In genomic region chr11:43559515-43560292, GRCm38 (mm10) we compare ENCODE assay signal across 11 mouse cellular contexts. TPM values are rescaled to one million over a fixed set of nuclear protein-coding genes. Genes with fewer than 3 reads are reported as not detected.
A peak's percentile ranks its signal among the peaks of the same experiment; 100 is the strongest.
DNase-seq lines count a peak whose midpoint lies in the region; ATAC-seq and TF ChIP-seq lines count a peak whose summit lies in the region.
"Had no signal": no experiment of that assay in that cellular context is flagged by ENCODE, and none has a peak within 500 bp of the region (broad histone marks: within the 10 kb centered on the region; RNA-seq: fewer than 3 reads in every experiment).

No protein-coding gene starts in this region.

- TF ChIP-seq EP300 in liver, postnatal 0 days (IDR thresholded peaks at IDR 0.05; ENCODE audit: low read depth): no peak

- DNase-seq in forebrain, embryonic 10.5 days (ENCODE audit: extremely low spot score, low spot score): no peak
- DNase-seq in forebrain, postnatal 0 days: no peak
- no peak for DNase-seq in neural tube, embryonic 11.5 days (ENCODE audit: low spot score)
- DNase-seq in neural tube, embryonic 10.5 days (ENCODE audit: extremely low spot score, low spot score): no peak
- DNase-seq in left cerebral cortex, adult 18-20 months (ENCODE audit: low spot score in 2 of 2): peak; percentile 37 to 49
- no peak for DNase-seq in ovary, postnatal 36 days (ENCODE audit: low spot score)
- DNase-seq in gastrocnemius, postnatal 25 days: no peak
- no peak for DNase-seq in liver, postnatal 0 days
- DNase-seq: cerebellum, adult 2 months had no signal

- peaks cover 91% of the 10 kb centered on the region for H3K36me3 ChIP-seq in forebrain, embryonic 10.5 days (replicated peaks)
- H3K36me3 ChIP-seq in forebrain, postnatal 0 days (ENCODE audit: insufficient read depth): no peaks in the 10 kb centered on the region; the same call in 1 of the 2 replicates
- H3K36me3 ChIP-seq in neural tube, embryonic 11.5 days (ENCODE audit: control insufficient read depth, insufficient read depth, low read length): peaks cover 7% of the 10 kb centered on the region
- no peaks in the 10 kb centered on the region for H3K36me3 ChIP-seq in liver, postnatal 0 days (replicated peaks; ENCODE audit: insufficient read depth, low read length)

- H3K27me3 ChIP-seq in forebrain, embryonic 10.5 days (ENCODE audit: poor library complexity, severe bottlenecking): no peaks in the 10 kb centered on the region
- no peaks in the 10 kb centered on the region for H3K27me3 ChIP-seq in forebrain, postnatal 0 days (ENCODE audit: insufficient read depth, low read length)
- H3K27me3 ChIP-seq in neural tube, embryonic 11.5 days (ENCODE audit: control insufficient read depth, insufficient read depth, low read length): no peaks in the 10 kb centered on the region
- no peaks in the 10 kb centered on the region for H3K27me3 ChIP-seq in liver, postnatal 0 days (ENCODE audit: insufficient read depth, low read length)

- 7% methylated on average over 5 of the region's 6 CpGs for whole genome bisulfite sequencing in forebrain, embryonic 10.5 days
- WGBS in forebrain, postnatal 0 days: 9% methylated on average over 5 of the region's 6 CpGs
- 21% methylated on average over 5 of the region's 6 CpGs for WGBS in neural tube, embryonic 11.5 days
- WGBS in liver, postnatal 0 days (ENCODE audit: insufficient replicate concordance): 66% methylated on average over 6 of the region's 6 CpGs

- no peak for ATAC-seq in forebrain, postnatal 0 days
- ATAC-seq in neural tube, embryonic 11.5 days (ENCODE audit: insufficient read depth, low FRiP score, low TSS enrichment): no peak
- ATAC-seq in liver, postnatal 0 days: no peak

- H3K9me3 ChIP-seq in forebrain, embryonic 10.5 days: no peaks in the 10 kb centered on the region
- no peaks in the 10 kb centered on the region for H3K9me3 ChIP-seq in forebrain, postnatal 0 days (ENCODE audit: low read length)
- no peaks in the 10 kb centered on the region for H3K9me3 ChIP-seq in neural tube, embryonic 11.5 days (ENCODE audit: control insufficient read depth, low read length)
- no peaks in the 10 kb centered on the region for H3K9me3 ChIP-seq in liver, postnatal 0 days (ENCODE audit: low read length)

- no peak for TF ChIP-seq CTCF in forebrain, postnatal 0 days (IDR thresholded peaks at IDR 0.05; ENCODE audit: low read depth)
- TF ChIP-seq CTCF in liver, postnatal 0 days (IDR thresholded peaks at IDR 0.05; ENCODE audit: low read depth): no peak

- H3K9ac ChIP-seq in forebrain, postnatal 0 days: no peak overlapping the region
- H3K9ac ChIP-seq in neural tube, embryonic 11.5 days (ENCODE audit: low read length): no peak overlapping the region
- no peak overlapping the region for H3K9ac ChIP-seq in liver, postnatal 0 days (replicated peaks)
- H3K9ac ChIP-seq: liver, embryonic 14.5 days had no signal

- no peak overlapping the region for H3K4me3 ChIP-seq in forebrain, embryonic 10.5 days
- no peak overlapping the region for H3K4me3 ChIP-seq in forebrain, postnatal 0 days (ENCODE audit: low read depth, low read length)
- H3K4me3 ChIP-seq in neural tube, embryonic 11.5 days (ENCODE audit: low read depth, low read length): no peak overlapping the region
- H3K4me3 ChIP-seq in liver, postnatal 0 days (ENCODE audit: low read depth, low read length): no peak overlapping the region

- peaks cover 55% of the 10 kb centered on the region for H3K4me1 ChIP-seq in forebrain, embryonic 10.5 days
- H3K4me1 ChIP-seq in forebrain, postnatal 0 days (ENCODE audit: insufficient read depth): no peaks in the 10 kb centered on the region
- 0 out of 2 replicates have a peak, but pooled peaks cover 5% of the 10 kb centered on the region for H3K4me1 ChIP-seq in neural tube, embryonic 11.5 days (ENCODE audit: control insufficient read depth, insufficient read depth, low read length)
- H3K4me1 ChIP-seq in liver, postnatal 0 days (ENCODE audit: insufficient read depth): no peaks in the 10 kb centered on the region

- no peak overlapping the region for H3K4me2 ChIP-seq in forebrain, postnatal 0 days (ENCODE audit: low read depth)
- H3K4me2 ChIP-seq in neural tube, embryonic 11.5 days (ENCODE audit: low read depth): no peak overlapping the region
- no peak overlapping the region for H3K4me2 ChIP-seq in liver, postnatal 0 days (ENCODE audit: low read depth, low read length)

- peak overlapping the region; percentile 44 for H3K27ac ChIP-seq in forebrain, embryonic 10.5 days
- H3K27ac ChIP-seq in forebrain, postnatal 0 days (ENCODE audit: low read depth, low read length): no peak overlapping the region
- H3K27ac ChIP-seq in neural tube, embryonic 11.5 days (ENCODE audit: low read depth, low read length): 0 out of 2 replicates have a peak overlapping the region, but pooled peaks have one; percentile 1
- no peak overlapping the region for H3K27ac ChIP-seq in liver, postnatal 0 days (ENCODE audit: low read depth)
- H3K27ac ChIP-seq: liver, embryonic 14.5 days had no signal

RNA-seq across cellular contexts. Expression of gene 4933415A04Rik, which starts 27.1 kb away (rescaled TPM):
- polyA plus RNA-seq in forebrain, embryonic 10.5 days (2016; fragmentation: Nextera tagmentation; extraction: Ambion mirVana): 10.7 and 11.2 TPM in 2 replicates
- 0.76 and 1.5 TPM in 2 replicates for total RNA-seq in forebrain, postnatal 0 days (2014; rRNA removed)
- 1.2 and 1.8 TPM in 2 replicates for polyA plus RNA-seq in forebrain, postnatal 0 days (2015; fragmentation: Nextera tagmentation; extraction: Ambion mirVana)
- polyA plus RNA-seq in neural tube, embryonic 11.5 days (2014; fragmentation: Nextera tagmentation; extraction: Ambion mirVana): 10.2 and 12.5 TPM in 2 replicates
- under 1 TPM; 0.66 to 0.70 TPM for total RNA-seq in left cerebral cortex, adult 18-20 months (2021)
- not detected for total RNA-seq in gastrocnemius, postnatal 25 days (2021)
- polyA plus RNA-seq in liver, postnatal 0 days (2015; fragmentation: Nextera tagmentation; extraction: Ambion mirVana): 0.51 and 0.72 TPM in 2 replicates

RNA-seq across cellular contexts. Expression of gene Ccnjl, which starts 31.1 kb away (rescaled TPM):
- 34.8 and 36.9 TPM in 2 replicates for polyA plus RNA-seq in forebrain, embryonic 10.5 days (2016; fragmentation: Nextera tagmentation; extraction: Ambion mirVana)
- 1.3 and 1.8 TPM in 2 replicates for total RNA-seq in forebrain, postnatal 0 days (2014; rRNA removed)
- polyA plus RNA-seq in forebrain, postnatal 0 days (2015; fragmentation: Nextera tagmentation; extraction: Ambion mirVana): 2.3 and 4.5 TPM in 2 replicates
- polyA plus RNA-seq in neural tube, embryonic 11.5 days (2014; fragmentation: Nextera tagmentation; extraction: Ambion mirVana): 44.0 and 45.2 TPM in 2 replicates
- 1 to 10 TPM; 2.8 to 3.0 TPM for total RNA-seq in left cerebral cortex, adult 18-20 months (2021)
- under 1 TPM in 1 of 2 experiments, not detected in 1; 0.21 TPM for total RNA-seq in gastrocnemius, postnatal 25 days (2021)
- 1.5 and 2.1 TPM in 2 replicates for polyA plus RNA-seq in liver, postnatal 0 days (2015; fragmentation: Nextera tagmentation; extraction: Ambion mirVana)

RNA-seq across cellular contexts. Expression of gene Fabp6, which starts 41.6 kb away (rescaled TPM):
- not detected in 2 replicates for polyA plus RNA-seq in forebrain, embryonic 10.5 days (2016; fragmentation: Nextera tagmentation; extraction: Ambion mirVana)
- not detected in 2 replicates for total RNA-seq in forebrain, postnatal 0 days (2014; rRNA removed)
- not detected in 2 replicates for polyA plus RNA-seq in forebrain, postnatal 0 days (2015; fragmentation: Nextera tagmentation; extraction: Ambion mirVana)
- polyA plus RNA-seq in neural tube, embryonic 11.5 days (2014; fragmentation: Nextera tagmentation; extraction: Ambion mirVana): not detected in 2 replicates
- not detected for total RNA-seq in left cerebral cortex, adult 18-20 months (2021)
- not detected for total RNA-seq in gastrocnemius, postnatal 25 days (2021)
- not detected in 2 replicates for polyA plus RNA-seq in liver, postnatal 0 days (2015; fragmentation: Nextera tagmentation; extraction: Ambion mirVana)
- total RNA-seq: hematopoietic stem cell, adult 5-6 weeks had no signal
- polyA plus RNA-seq: cerebellum, adult 2 months; liver, embryonic 14.5 days had no signal

Comparison
In these comparisons a context has a peak if more than half of its experiments do, and no peak if none do; other contexts are left out.
1. H3K27ac ChIP-seq: peak in forebrain, embryonic 10.5 days (single experiment) and neural tube, embryonic 11.5 days (single experiment); none in forebrain, postnatal 0 days (single experiment) and liver, postnatal 0 days (single experiment).
2. DNase-seq: peak in left cerebral cortex, adult 18-20 months (2 of 2); none in forebrain, embryonic 10.5 days (single experiment), forebrain, postnatal 0 days (single experiment), neural tube, embryonic 11.5 days (single experiment), neural tube, embryonic 10.5 days (single experiment), ovary, postnatal 36 days (single experiment), gastrocnemius, postnatal 25 days (single experiment) and liver, postnatal 0 days (single experiment).